Mouse (Mus musculus) MEL (cell line): ENCODE measurements around the gene 1700024P04Rik. TPM values are rescaled to one million over a fixed set of nuclear protein-coding genes. Genes with fewer than 3 reads are reported as not detected.

Source experiments
- DNase-seq: peaks from one replicate; pipeline ENCODE4 v3.0.0; 2011; ENCODE audit warnings: low read depth, low spot score
- H3K27ac ChIP-seq: 2 replicates; pipeline ENCODE4 v1.5.1; 2012; ENCODE audit warnings: low read depth, mild to moderate bottlenecking, control low read depth, low read length, moderate library complexity; ENCODE audit not compliant: control insufficient read depth
- H3K27me3 ChIP-seq, 2 experiments: fragments of 150-350 bp in 1 of 2; sonication (generic) in 1 of 2; 2 replicates each; pipeline ENCODE4 v1.6.1; 2012; ENCODE audit warnings: low read length in 2 of 2, mild to moderate bottlenecking in 2 of 2, improper control_type of control experiment in 1 of 2, moderate library complexity in 1 of 2; ENCODE audit not compliant: insufficient read depth in 2 of 2, control insufficient read depth in 1 of 2
- H3K36me3 ChIP-seq, 2 experiments: 2 replicates each; pipeline ENCODE4 v1.6.1; 2012 to 2014; ENCODE audit warnings: low read length in 2 of 2, improper control_type of control experiment in 1 of 2, inconsistent platforms in 1 of 2, mild to moderate bottlenecking in 1 of 2; ENCODE audit not compliant: insufficient read depth in 2 of 2, control insufficient read depth in 1 of 2
- H3K4me1 ChIP-seq, 2 experiments: fragments of 150-350 bp in 1 of 2; sonication (generic) in 1 of 2; 2 replicates each; pipeline ENCODE4 v1.6.1; 2012; ENCODE audit warnings: low read length in 2 of 2, improper control_type of control experiment in 1 of 2, mild to moderate bottlenecking in 1 of 2; ENCODE audit not compliant: insufficient read depth in 2 of 2, control insufficient read depth in 1 of 2
- H3K4me3 ChIP-seq, 2 experiments: fragments of 150-350 bp in 1 of 2; sonication (generic) in 1 of 2; 2 replicates each; pipeline ENCODE4 v1.5.1; 2012; ENCODE audit warnings: low read depth in 2 of 2, low read length in 2 of 2, mild to moderate bottlenecking in 2 of 2, moderate library complexity in 2 of 2, control low read depth in 1 of 2, improper control_type of control experiment in 1 of 2; ENCODE audit not compliant: control insufficient read depth in 1 of 2, insufficient read depth in 1 of 2
- H3K79me2 ChIP-seq: 2 replicates; pipeline ENCODE4 v1.6.1; 2012; ENCODE audit warnings: mild to moderate bottlenecking, low read length, moderate library complexity; ENCODE audit not compliant: control insufficient read depth, poor library complexity, insufficient read depth
- H3K9ac ChIP-seq: 2 replicates; pipeline ENCODE4 v1.6.1; 2012; ENCODE audit warnings: low read depth, mild to moderate bottlenecking, control low read depth, low read length, moderate library complexity; ENCODE audit not compliant: control insufficient read depth, poor library complexity, severe bottlenecking
- H3K9me3 ChIP-seq: fragments of 150-350 bp; sonication (generic); replicated peaks from 2 replicates; pipeline ENCODE4 v1.6.1; 2012; ENCODE audit warnings: mild to moderate bottlenecking, low read length, improper control_type of control experiment, moderate library complexity; ENCODE audit not compliant: insufficient read depth
- CHD2 ChIP-seq: IDR thresholded peaks from 2 replicates; pipeline ENCODE4 v1.6.1; 2011; ENCODE audit warnings: low read length, improper control_type of control experiment
- E2F4 ChIP-seq: IDR thresholded peaks from 2 replicates; pipeline ENCODE4 v1.6.1; 2011; ENCODE audit warnings: low read depth, low read length, improper control_type of control experiment, borderline replicate concordance
- EP300 ChIP-seq, 2 experiments: IDR thresholded peaks; 2 replicates each; pipeline ENCODE4 v1.6.1; 2011; ENCODE audit warnings: improper control_type of control experiment in 2 of 2, low read length in 2 of 2, low read depth in 1 of 2, mild to moderate bottlenecking in 1 of 2
- ETS1 ChIP-seq: IDR thresholded peaks from 2 replicates; pipeline ENCODE4 v1.6.1; 2012; ENCODE audit warnings: low read depth, mild to moderate bottlenecking, inconsistent platforms, low read length, improper control_type of control experiment, moderate library complexity
- GATA1 ChIP-seq: IDR thresholded peaks from 2 replicates; pipeline ENCODE4 v1.6.1; 2011; ENCODE audit warnings: low read depth, low read length, improper control_type of control experiment
- HCFC1 ChIP-seq: IDR thresholded peaks from 2 replicates; pipeline ENCODE4 v1.6.1; 2012; ENCODE audit warnings: low read depth, mild to moderate bottlenecking, inconsistent platforms, low read length, improper control_type of control experiment, moderate library complexity
- KAT2A ChIP-seq: conservative IDR thresholded peaks from 2 replicates; pipeline ENCODE4 v1.6.1; 2012; ENCODE audit warnings: low read depth, low read length, improper control_type of control experiment, inconsistent platforms
- MAFK ChIP-seq: IDR thresholded peaks from 2 replicates; pipeline ENCODE4 v1.6.1; 2011; ENCODE audit warnings: low read depth, mild to moderate bottlenecking, low read length, improper control_type of control experiment, borderline replicate concordance
- MAX ChIP-seq: IDR thresholded peaks from 2 replicates; pipeline ENCODE4 v1.6.1; 2011; ENCODE audit warnings: low read length, improper control_type of control experiment
- MAZ ChIP-seq: IDR thresholded peaks from 2 replicates; pipeline ENCODE4 v1.6.1; 2012; ENCODE audit warnings: low read depth, mild to moderate bottlenecking, inconsistent platforms, low read length, improper control_type of control experiment
- MYB ChIP-seq: IDR thresholded peaks from 2 replicates; pipeline ENCODE4 v1.6.1; 2011; ENCODE audit warnings: mild to moderate bottlenecking, low read depth, low read length, improper control_type of control experiment
- NELFE ChIP-seq: IDR thresholded peaks from 2 replicates; pipeline ENCODE4 v1.6.1; 2011; ENCODE audit warnings: low read depth, low read length, improper control_type of control experiment
- NRF1 ChIP-seq: IDR thresholded peaks from 2 replicates; pipeline ENCODE4 v1.6.1; 2014; ENCODE audit warnings: low read depth, mild to moderate bottlenecking, inconsistent platforms, low read length, improper control_type of control experiment, moderate library complexity; ENCODE audit not compliant: poor library complexity, insufficient read depth, severe bottlenecking
- POLR2AphosphoS2 ChIP-seq: IDR thresholded peaks from 2 replicates; pipeline ENCODE4 v1.6.1; 2011; ENCODE audit warnings: low read length, improper control_type of control experiment
- POLR2AphosphoS5 ChIP-seq: IDR thresholded peaks from 2 replicates; pipeline ENCODE4 v1.6.1; 2012; ENCODE audit warnings: low read depth, borderline replicate concordance, mild to moderate bottlenecking, inconsistent platforms, low read length, moderate library complexity, mixed read lengths
- RCOR1 ChIP-seq: IDR thresholded peaks from 2 replicates; pipeline ENCODE4 v1.6.1; 2012; ENCODE audit warnings: low read depth, mild to moderate bottlenecking, inconsistent platforms, low read length, improper control_type of control experiment
- SIN3A ChIP-seq: IDR thresholded peaks from 2 replicates; pipeline ENCODE4 v1.6.1; 2012; ENCODE audit warnings: low read length, improper control_type of control experiment, inconsistent platforms
- TAL1 ChIP-seq: IDR thresholded peaks from 2 replicates; pipeline ENCODE4 v1.6.1; 2012; ENCODE audit warnings: mild to moderate bottlenecking, inconsistent platforms, low read length, moderate library complexity, mixed read lengths
- USF1 ChIP-seq: IDR thresholded peaks from 2 replicates; pipeline ENCODE4 v1.6.1; 2014; ENCODE audit warnings: low read depth, mild to moderate bottlenecking, inconsistent platforms, low read length, improper control_type of control experiment, moderate library complexity
- polyA plus RNA-seq, 2 experiments: library from polyadenylated mRNA; stranded (reverse) in 1 of 2; unstranded in 1 of 2; fragments of >175 nt in 1 of 2; fragments of >200 nt in 1 of 2; gene quantifications; 2 replicates each; pipeline versions ENCODE4 v1.2.1 to v1.2.4; 2012; ENCODE audit warnings: low replicate concordance in 2 of 2, low read depth in 1 of 2; ENCODE audit not compliant: insufficient read length in 2 of 2, insufficient read depth in 1 of 2, missing spikeins in 1 of 2
- total RNA-seq: library from RNA; depleted of rRNA; stranded (reverse); fragments of 300-350 nt; gene quantifications from 2 replicates; pipeline ENCODE4 v1.2.3, GENCODE M21; 2012

The 1700024P04Rik gene
- total and polyA plus RNA-seq, 3 experiments: not detected

- no peak overlapping the region for H3K27ac ChIP-seq
- no peak overlapping the region for H3K9ac ChIP-seq
- no peaks in the 10 kb centered on the region for H3K9me3 ChIP-seq
- no peak for DNase-seq
- H3K36me3 ChIP-seq: no peaks in the 10 kb centered on the region
- no peaks in the 10 kb centered on the region for H3K79me2 ChIP-seq
- H3K27me3 ChIP-seq: no peaks in the 10 kb centered on the region; a peak in 1 of 4 replicates
- peaks cover 0 to 3% of the 10 kb centered on the region in 2 experiments; a peak in 1 of 4 replicates for H3K4me1 ChIP-seq
- TF ChIP-seq MAFK: no peak
- no peak for TF ChIP-seq E2F4
- no peak for TF ChIP-seq KAT2A
- no peak for TF ChIP-seq MYB
- no peak for TF ChIP-seq POLR2AphosphoS2
- no peak for TF ChIP-seq RCOR1
- TF ChIP-seq SIN3A: no peak
- TF ChIP-seq MAZ: no peak
- no peak for TF ChIP-seq HCFC1
- TF ChIP-seq NELFE: no peak
- no peak for TF ChIP-seq NRF1
- no peak for TF ChIP-seq CHD2
- no peak for TF ChIP-seq ETS1
- TF ChIP-seq USF1: no peak
- TF ChIP-seq EP300 (IDR thresholded peaks at IDR 0.05; ENCODE audit: low read depth in 1 of 2, low read length in 2 of 2): no peak
- H3K4me3 ChIP-seq: no peak overlapping the region
These were observed 42.0 kb downstream of the 1700024P04Rik start for GRCm38 (mm10) chr13:98942360-98942759.

GRCm38 (mm10) chr13:98941829-98942343 is 42.5 kb downstream of the 1700024P04Rik start:
- H3K36me3 ChIP-seq: no peaks in the 10 kb centered on the region
- H3K9me3 ChIP-seq: no peaks in the 10 kb centered on the region
- H3K9ac ChIP-seq: no peak overlapping the region
- TF ChIP-seq GATA1 (no peak), E2F4 (no peak), POLR2AphosphoS5 (no peak), USF1 (no peak), TAL1 (no peak), MAX (no peak)
- TF ChIP-seq, all 39 proteins: peak for 0
- no peak overlapping the region for H3K4me3 ChIP-seq
- H3K79me2 ChIP-seq: no peaks in the 10 kb centered on the region
- peaks cover 0 to 3% of the 10 kb centered on the region in 2 experiments; a peak in 1 of 4 replicates for H3K4me1 ChIP-seq
- no peak overlapping the region for H3K27ac ChIP-seq
- DNase-seq: no peak
- H3K27me3 ChIP-seq: peaks cover 0 to 2% of the 10 kb centered on the region in 2 experiments; a peak in 1 of 4 replicates
